Mouse (Mus musculus) stomach, embryonic 14.5 days (tissue): ENCODE measurements around the gene Mbd3l2. TPM values are rescaled to one million over a fixed set of nuclear protein-coding genes. Genes with fewer than 3 reads are reported as not detected.
"Not testable (repeated sequence)": the region's sequence is repeated elsewhere in the genome, so short reads cannot be mapped to it uniquely, and the experiment has no call there.

Experiments
- ATAC-seq: fragments of 200-750 bp; cut with Nextera tagmentation; 2 replicates; pipeline ENCODE4 v1.8.0; 2017; ENCODE audit warnings: low read depth, moderate TSS enrichment; ENCODE audit not compliant: insufficient number of reproducible peaks, insufficient read depth, low FRiP score
- H3K27ac ChIP-seq: fragments of 300-500 bp; sonication (generic); 2 replicates; pipeline ENCODE4 v1.5.1; 2014; ENCODE audit warnings: mild to moderate bottlenecking, low read length, moderate library complexity, mixed read lengths
- H3K27me3 ChIP-seq: fragments of 300-500 bp; sonication (generic); 2 replicates; pipeline ENCODE4 v1.6.1; 2014; ENCODE audit warnings: low read length, control low read depth, mixed read lengths; ENCODE audit not compliant: control insufficient read depth, insufficient read depth
- H3K36me3 ChIP-seq: fragments of 300-500 bp; sonication (generic); 2 replicates; pipeline ENCODE4 v1.6.1; 2014; ENCODE audit warnings: mild to moderate bottlenecking, control low read depth, low read length, moderate library complexity, mixed read lengths; ENCODE audit not compliant: control insufficient read depth, insufficient read depth
- H3K4me1 ChIP-seq: fragments of 300-500 bp; sonication (generic); 2 replicates; pipeline ENCODE4 v1.6.1; 2014; ENCODE audit warnings: low read length, control low read depth, mixed read lengths; ENCODE audit not compliant: control insufficient read depth, insufficient read depth
- H3K4me2 ChIP-seq: fragments of 300-500 bp; sonication (generic); replicated peaks from 2 replicates; pipeline ENCODE4 v1.6.1; 2014; ENCODE audit warnings: low read depth, low read length, control low read depth
- H3K4me3 ChIP-seq: fragments of 300-500 bp; sonication (generic); 2 replicates; pipeline ENCODE4 v1.5.1; 2014; ENCODE audit warnings: low read depth, low read length, control low read depth
- H3K9ac ChIP-seq: fragments of 300-500 bp; sonication (generic); replicated peaks from 2 replicates; pipeline ENCODE4 v1.6.1; 2014; ENCODE audit warnings: low read depth, mild to moderate bottlenecking, control low read depth, low read length, moderate library complexity, mixed read lengths
- H3K9me3 ChIP-seq: fragments of 300-500 bp; sonication (generic); 2 replicates; pipeline ENCODE4 v1.6.1; 2016; ENCODE audit warnings: low read depth, low read length, control low read depth; ENCODE audit not compliant: control insufficient read depth
- WGBS: fragments of 180-500 bp; shearing (Covaris S2); extraction: QIAGEN DNeasy Blood & Tissue Kit; methylation state at CpG from one replicate; pipeline ENCODE4 v1.1.7; 2014; 5-methylcytosine and 5-hydroxymethylcytosine counted together
- polyA plus RNA-seq: library from polyadenylated mRNA; unstranded; fragments of >200 nt; fragmentation: Nextera tagmentation; extraction: Ambion mirVana; gene quantifications from 2 replicates; pipeline ENCODE4 v1.2.1, GENCODE M21; 2014

Mbd3l2 gene
- polyA plus RNA-seq: not detected in 2 replicates

GRCm38 (mm10) chr9:18430354-18430753, at the start of gene Mbd3l2:
Gene Mbd3l2 (plus strand): TSS chr9:18430654.
- no peak for ATAC-seq
- H3K36me3 ChIP-seq: no peaks in the 10 kb centered on the region
- H3K27ac ChIP-seq: no peak within 1 kb of the TSS
- no peaks in the 10 kb centered on the region for H3K4me1 ChIP-seq
- H3K4me2 ChIP-seq: no peak within 1 kb of the TSS
- no peaks in the 10 kb centered on the region for H3K27me3 ChIP-seq
- no peaks in the 10 kb centered on the region for H3K9me3 ChIP-seq
- H3K9ac ChIP-seq: no peak within 1 kb of the TSS
- H3K4me3 ChIP-seq: no peak within 1 kb of the TSS

GRCm38 (mm10) chr9:18385782-18386181, 44.7 kb upstream of the Mbd3l2 start:
- Histone ChIP-seq H3K9me3 (no peaks in the 10 kb centered on the region), H3K27ac (no peak overlapping the region), H3K4me1 (no peaks in the 10 kb centered on the region), H3K27me3 (no peaks in the 10 kb centered on the region), H3K4me3 (no peak overlapping the region), H3K9ac (no peak overlapping the region), H3K36me3 (no peaks in the 10 kb centered on the region), H3K4me2 (no peak overlapping the region)
- ATAC-seq: no peak
- 22% methylated on average over 6 of the region's 6 CpGs for WGBS

- H3K4me3 ChIP-seq: no peak overlapping the region
- no peak overlapping the region for H3K27ac ChIP-seq
- H3K4me1 ChIP-seq: no peaks in the 10 kb centered on the region
- no peak for ATAC-seq
- H3K4me2 ChIP-seq: no peak overlapping the region
- WGBS: 84% methylated on average over 1 of the region's 1 CpGs
- H3K9me3 ChIP-seq: no peaks in the 10 kb centered on the region
- H3K36me3 ChIP-seq: no peaks in the 10 kb centered on the region
- no peak overlapping the region for H3K9ac ChIP-seq
- no peaks in the 10 kb centered on the region for H3K27me3 ChIP-seq
Observed at GRCm38 (mm10) chr9:18399629-18400028, 30.8 kb upstream of the Mbd3l2 start.

- not testable (repeated sequence) for ATAC-seq, H3K9ac ChIP-seq, H3K4me3 ChIP-seq, H3K27ac ChIP-seq, H3K36me3 ChIP-seq, H3K4me2 ChIP-seq, H3K27me3 ChIP-seq, H3K9me3 ChIP-seq, H3K4me1 ChIP-seq
- 73% methylated on average over 2 of the region's 2 CpGs for WGBS
Observed at GRCm38 (mm10) chr9:18402895-18403294, 27.6 kb upstream of the Mbd3l2 start, which contains the start of gene Naalad2. Gene Naalad2 (minus strand): TSS chr9:18402995.

- H3K4me1 ChIP-seq: no peaks in the 10 kb centered on the region
- no peak within 1 kb of the TSS for H3K4me3 ChIP-seq
- ATAC-seq: no peak
- H3K9me3 ChIP-seq: no peaks in the 10 kb centered on the region
- WGBS: 74% methylated on average over 1 of the region's 1 CpGs
- H3K27me3 ChIP-seq: no peaks in the 10 kb centered on the region
- no peak within 1 kb of the TSS for H3K27ac ChIP-seq
- no peak within 1 kb of the TSS for H3K4me2 ChIP-seq
- no peaks in the 10 kb centered on the region for H3K36me3 ChIP-seq
- no peak within 1 kb of the TSS for H3K9ac ChIP-seq
Observed at GRCm38 (mm10) chr9:18404118-18404517, 26.3 kb upstream of the Mbd3l2 start, which contains the start of gene Ubtfl1. Gene Ubtfl1 (plus strand): TSS chr9:18404418.

GRCm38 (mm10) chr9:18412371-18412770, 18.1 kb upstream of the Mbd3l2 start:
- not testable (repeated sequence) for H3K27me3 ChIP-seq, H3K4me3 ChIP-seq, H3K9ac ChIP-seq, H3K27ac ChIP-seq, H3K4me1 ChIP-seq, H3K4me2 ChIP-seq, H3K36me3 ChIP-seq, ATAC-seq, H3K9me3 ChIP-seq
- WGBS: 79% methylated on average over 4 of the region's 4 CpGs

- WGBS: 77% methylated on average over 10 of the region's 10 CpGs
- no peak overlapping the region for H3K9ac ChIP-seq
- no peaks in the 10 kb centered on the region for H3K27me3 ChIP-seq
- H3K4me3 ChIP-seq: no peak overlapping the region
- no peak overlapping the region for H3K27ac ChIP-seq
- H3K9me3 ChIP-seq: no peaks in the 10 kb centered on the region
- ATAC-seq: no peak
- H3K36me3 ChIP-seq: no peaks in the 10 kb centered on the region
- no peak overlapping the region for H3K4me2 ChIP-seq
- H3K4me1 ChIP-seq: no peaks in the 10 kb centered on the region
Observed at GRCm38 (mm10) chr9:18431687-18432086, 1.2 kb downstream of the Mbd3l2 start.

GRCm38 (mm10) chr9:18456520-18456919, 26.1 kb downstream of the Mbd3l2 start:
- no peak for ATAC-seq
- H3K36me3 ChIP-seq: peaks cover 11% of the 10 kb centered on the region; the same call in 1 of the 2 replicates
- H3K4me2 ChIP-seq: no peak overlapping the region

GRCm38 (mm10) chr9:18467350-18467749, 36.9 kb downstream of the Mbd3l2 start:
- ATAC-seq: no peak
- H3K27me3 ChIP-seq: no peaks in the 10 kb centered on the region

More at GRCm38 (mm10) chr9:18456520-18456919, 26.1 kb downstream of the Mbd3l2 start:
- Histone ChIP-seq H3K27ac (no peak overlapping the region), H3K9me3 (peaks cover 5% of the 10 kb centered on the region; the same call in 1 of the 2 replicates), H3K4me3 (no peak overlapping the region), H3K27me3 (no peaks in the 10 kb centered on the region), H3K4me1 (no peaks in the 10 kb centered on the region), H3K9ac (no peak overlapping the region)
- WGBS: 93% methylated on average over 4 of the region's 4 CpGs

More at GRCm38 (mm10) chr9:18467350-18467749, 36.9 kb downstream of the Mbd3l2 start:
- Histone ChIP-seq H3K9me3 (peaks cover 3% of the 10 kb centered on the region; the same call in 1 of the 2 replicates), H3K4me1 (no peaks in the 10 kb centered on the region), H3K9ac (no peak overlapping the region), H3K4me3 (no peak overlapping the region), H3K27ac (no peak overlapping the region), H3K36me3 (no peaks in the 10 kb centered on the region), H3K4me2 (no peak overlapping the region)
- WGBS: 82% methylated on average over 3 of the region's 3 CpGs
